Mouse (Mus musculus) right cerebral cortex, adult 18-20 months (tissue): Measurements from ENCODE around the gene Hells.

ENCODE experiments used
- DNase-seq: peaks from one replicate; pipeline ENCODE4 v3.0.0; 2022; ENCODE audit warnings: mixed read lengths

Gene Hells

GRCm38 (mm10) chr19:38930788-38931565 is at the start of gene Hells:
Gene Hells, plus strand, starts transcription at chr19:38930915.
- peak; percentile 73 for DNase-seq

- no peak for DNase-seq
Measured at GRCm38 (mm10) chr19:38901146-38902135, 29.3 kb upstream of the Hells start.

GRCm38 (mm10) chr19:38902501-38902900 is 28.2 kb upstream of the Hells start:
- DNase-seq = no peak

- DNase-seq = no peak
Measured at GRCm38 (mm10) chr19:38913786-38914185, 16.9 kb upstream of the Hells start.

- DNase-seq = no peak
Measured at GRCm38 (mm10) chr19:38914926-38915325, 15.8 kb upstream of the Hells start.

GRCm38 (mm10) chr19:38915677-38916076 is 15.0 kb upstream of the Hells start:
- DNase-seq = peak; percentile 37

- no peak for DNase-seq
Measured at GRCm38 (mm10) chr19:38928481-38929158, 2.1 kb upstream of the Hells start.

- peak; percentile 12 for DNase-seq
Measured at GRCm38 (mm10) chr19:38929471-38930251, 1.1 kb upstream of the Hells start.

GRCm38 (mm10) chr19:38930252-38930787 is 395 bp upstream of the Hells start:
- no peak for DNase-seq

- DNase-seq = no peak
Measured at GRCm38 (mm10) chr19:38931566-38931890, 813 bp downstream of the Hells start.

- DNase-seq = no peak
Measured at GRCm38 (mm10) chr19:38944590-38945307, 14.0 kb downstream of the Hells start.

GRCm38 (mm10) chr19:38970741-38971140 is 40.0 kb downstream of the Hells start:
- DNase-seq = no peak

- DNase-seq = no peak
Measured at GRCm38 (mm10) chr19:38972581-38972980, 41.9 kb downstream of the Hells start.

GRCm38 (mm10) chr19:38973666-38974065 is 43.0 kb downstream of the Hells start:
- DNase-seq = no peak

- DNase-seq = no peak
Measured at GRCm38 (mm10) chr19:38976269-38976668, 45.6 kb downstream of the Hells start.

GRCm38 (mm10) chr19:38981966-38982365 is 51.3 kb downstream of the Hells start:
- peak; percentile 47 for DNase-seq

GRCm38 (mm10) chr19:38998248-38998647 is 67.5 kb downstream of the Hells start:
- DNase-seq = no peak

- no peak for DNase-seq
Measured at GRCm38 (mm10) chr19:38998676-38999075, 68.0 kb downstream of the Hells start.

GRCm38 (mm10) chr19:39005132-39005531 is 74.4 kb downstream of the Hells start:
- DNase-seq = no peak

GRCm38 (mm10) chr19:39006715-39007114 is 76.0 kb downstream of the Hells start, which contains the start of gene Cyp2c55:
Gene Cyp2c55, plus strand, starts transcription at chr19:39007019.
- no peak for DNase-seq
